Mouse (Mus musculus) yolk sac, embryonic 10.5 days (tissue): ENCODE measurements at regions not wholly inside any gene's neighbourhood (a gene's known extent, or its start where the extent isn't known, plus 50 kb on each side); places are given as distances from the start of the nearest gene placed in this dataset.

Source experiments
- DNase-seq: peaks from one replicate; pipeline ENCODE4 v3.0.0-alpha.2; 2017; ENCODE audit warnings: low spot score

DNA sequence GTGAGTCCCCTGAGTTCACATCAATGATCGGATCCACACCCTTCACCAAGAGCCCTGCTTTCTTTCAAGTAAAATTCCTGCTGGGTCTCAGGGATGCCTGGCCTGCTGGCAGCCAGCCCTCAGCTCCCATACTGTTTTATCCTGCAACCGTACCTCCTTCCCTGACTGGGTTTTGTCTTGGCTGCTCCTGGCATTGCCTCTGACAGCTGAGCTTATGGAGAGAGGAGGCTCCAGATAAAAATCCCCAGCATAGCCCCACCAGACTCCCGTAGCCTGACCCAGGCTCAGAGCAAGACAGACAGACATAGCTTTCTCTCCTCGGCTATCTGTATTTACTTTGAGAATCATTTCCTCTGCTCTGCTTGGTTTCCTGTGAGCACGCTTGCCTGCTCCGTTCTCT is 245.8 kb upstream of the Runx1 start:
- DNase-seq = peak; percentile 71

DNA sequence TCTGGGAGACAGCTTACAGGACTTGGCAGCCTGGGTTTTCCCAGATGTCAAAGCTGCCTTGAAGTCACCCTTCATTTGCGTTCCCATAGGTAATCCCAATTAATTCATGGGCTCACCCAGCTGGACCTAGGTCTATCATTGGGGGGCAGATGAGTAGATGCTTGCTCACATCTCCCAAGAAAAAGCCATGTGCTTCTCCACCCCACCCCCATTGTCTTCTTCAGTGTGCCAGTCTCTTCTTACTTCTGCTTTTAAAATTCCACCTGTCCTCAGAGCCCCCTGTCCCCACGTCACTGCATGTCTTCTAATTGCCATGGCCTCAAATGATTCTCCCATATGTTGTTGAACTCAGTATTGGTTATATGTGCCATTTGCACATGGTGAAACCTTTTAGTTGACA is 240.9 kb upstream of the Runx1 start:
- no peak for DNase-seq

DNA sequence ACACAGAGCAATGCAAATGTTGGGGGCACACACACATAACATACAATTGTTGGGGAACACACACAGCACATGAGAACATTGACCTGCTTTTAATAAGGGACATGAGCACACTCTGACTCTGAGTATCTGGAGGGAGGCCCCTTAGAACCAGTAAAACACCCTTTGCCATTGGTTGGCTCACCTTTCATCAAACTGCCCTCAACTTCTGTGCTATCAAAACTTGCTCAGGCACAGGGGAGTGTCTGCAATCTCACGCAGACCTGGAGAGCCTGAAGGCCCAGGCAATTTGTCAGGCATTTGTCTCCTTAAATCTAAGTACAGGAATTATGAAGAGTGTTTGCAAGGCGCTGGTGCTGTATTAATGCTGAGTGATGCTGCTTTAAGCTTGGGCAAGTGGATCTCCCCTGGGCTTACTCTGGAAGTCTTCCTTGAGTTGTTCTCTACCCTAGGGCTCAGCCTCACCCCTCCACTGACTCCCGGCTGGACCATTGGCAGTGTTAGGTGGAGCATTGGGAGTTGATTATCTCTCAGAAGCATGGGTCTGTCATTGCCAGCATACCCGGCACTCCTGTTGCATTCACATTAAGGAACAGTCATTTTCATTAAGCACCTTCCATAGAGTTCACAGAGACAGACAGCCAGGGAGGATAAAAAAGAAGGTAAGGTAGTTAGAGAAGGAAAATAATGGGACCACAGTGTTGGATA is 235.7 kb upstream of the Runx1 start:
- DNase-seq = no peak

DNA sequence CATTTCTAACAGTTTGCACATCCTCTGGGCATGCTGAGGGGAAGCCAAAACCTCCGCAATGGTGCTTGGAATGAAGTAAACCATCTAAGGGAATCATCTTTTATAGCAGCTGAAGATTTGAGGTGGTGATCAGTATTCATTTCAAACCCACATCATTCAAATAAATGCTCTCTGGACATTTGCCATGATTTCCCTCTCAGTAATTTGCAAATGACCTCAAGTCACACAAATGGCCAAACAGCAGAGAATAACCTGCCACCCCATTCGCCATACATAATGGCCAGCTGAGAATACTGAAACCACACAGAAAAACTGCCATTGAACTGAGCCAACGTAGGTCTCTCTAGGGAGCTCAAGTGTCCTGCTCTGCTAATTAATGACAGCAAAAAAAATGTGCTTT is 230.3 kb upstream of the Runx1 start:
- no peak for DNase-seq

DNA sequence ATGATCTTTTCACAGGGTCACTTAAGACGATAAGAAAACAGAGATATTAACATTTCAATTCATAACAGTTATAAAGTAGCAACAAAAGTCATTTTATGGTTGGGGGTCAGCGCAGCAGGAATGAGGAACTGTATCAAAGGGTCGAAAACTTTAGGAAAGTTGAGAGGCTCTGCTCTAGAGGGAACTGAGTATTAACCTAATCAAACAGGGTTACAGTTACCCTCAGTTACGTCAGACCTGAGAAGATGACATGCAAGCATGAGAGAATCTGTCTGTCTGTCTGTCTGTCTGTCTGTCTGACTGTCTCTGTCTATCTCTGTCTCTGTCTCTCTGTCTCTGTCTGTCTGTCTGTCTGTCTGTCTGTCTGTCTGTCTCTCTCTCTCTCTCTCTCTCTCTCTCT is 229.6 kb upstream of the Runx1 start:
- no peak for DNase-seq

DNA sequence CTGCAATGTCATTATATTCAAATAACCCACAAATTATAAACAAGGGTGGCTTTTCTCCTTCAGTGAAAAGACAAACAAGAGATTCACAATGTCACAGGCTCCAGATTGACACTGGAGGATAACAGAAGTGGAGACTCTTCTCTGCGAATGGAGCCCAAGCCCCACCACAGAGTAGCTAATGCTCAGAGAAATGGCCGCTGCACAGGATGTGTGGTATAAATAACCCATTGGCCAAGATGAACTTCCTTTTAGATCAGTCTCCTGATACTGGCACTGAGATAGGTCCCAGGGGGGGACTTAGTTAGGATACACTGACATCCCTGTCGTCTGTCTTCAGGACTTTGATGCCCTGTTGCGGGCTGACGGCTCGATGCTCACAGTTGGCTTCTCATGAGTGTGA is 225.3 kb upstream of the Runx1 start:
- DNase-seq = no peak

DNA sequence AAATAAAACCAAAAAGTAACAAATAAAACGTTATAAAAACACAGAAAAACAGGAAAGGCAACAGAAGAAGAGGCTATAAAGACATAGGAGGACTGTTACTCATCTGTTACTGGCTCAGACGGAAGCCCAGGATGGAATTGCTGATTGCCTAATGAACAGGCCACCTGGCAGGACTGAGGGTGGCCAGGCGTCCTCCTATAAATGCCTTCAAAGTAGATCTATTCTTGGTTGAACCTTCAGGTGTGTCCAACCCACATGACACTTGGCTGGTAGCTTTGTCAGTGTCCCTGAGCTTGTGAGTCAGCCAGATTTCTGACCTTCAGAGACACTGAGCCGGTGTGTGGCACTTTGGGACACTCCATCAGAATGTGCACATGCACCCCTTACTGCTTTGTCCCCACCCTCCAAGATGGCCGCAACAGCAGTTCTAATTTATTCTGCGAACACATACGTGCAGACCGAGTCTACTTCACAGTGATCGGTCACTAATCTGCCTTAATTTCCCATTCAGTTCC is 222.5 kb upstream of the Runx1 start:
- no peak for DNase-seq

DNA sequence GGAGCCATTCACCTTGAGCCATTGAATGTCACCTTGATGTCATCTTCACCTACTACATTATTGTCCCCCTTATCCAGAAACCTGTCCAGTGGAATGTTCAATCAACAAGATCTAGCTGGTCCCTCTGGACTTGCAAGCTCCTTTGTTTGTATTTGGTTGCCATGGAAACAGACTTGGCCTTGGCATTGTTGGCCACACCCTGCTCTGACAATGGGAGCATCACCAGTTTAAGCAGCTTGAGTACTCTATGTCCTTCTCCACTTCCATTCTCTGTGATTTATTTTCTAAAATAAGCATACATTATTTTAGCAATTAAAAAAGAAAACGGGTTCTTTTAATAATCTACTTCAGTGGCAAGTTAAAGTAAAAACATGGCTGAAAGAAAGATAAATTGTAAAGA is 221.6 kb upstream of the Runx1 start:
- no peak for DNase-seq

DNA sequence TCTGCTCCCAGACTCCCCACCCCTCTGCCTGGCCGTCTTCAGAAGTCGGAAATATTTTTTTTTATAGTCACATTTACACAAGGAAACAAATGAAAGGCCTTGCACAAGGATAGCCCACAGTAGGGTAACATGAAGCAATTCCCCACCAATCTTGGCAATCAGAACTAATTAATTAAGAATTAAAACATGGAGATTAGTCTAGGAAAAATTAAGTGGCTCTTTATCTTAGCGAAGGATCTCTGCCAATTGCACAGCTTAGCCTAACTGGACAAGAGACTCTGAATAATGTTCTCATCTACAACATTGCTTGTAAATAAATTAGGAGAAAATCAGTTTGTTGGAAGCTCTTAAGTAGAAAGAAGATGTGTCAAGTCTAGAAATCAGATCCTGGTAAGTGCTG is 220.3 kb upstream of the Runx1 start:
- no peak for DNase-seq

DNA sequence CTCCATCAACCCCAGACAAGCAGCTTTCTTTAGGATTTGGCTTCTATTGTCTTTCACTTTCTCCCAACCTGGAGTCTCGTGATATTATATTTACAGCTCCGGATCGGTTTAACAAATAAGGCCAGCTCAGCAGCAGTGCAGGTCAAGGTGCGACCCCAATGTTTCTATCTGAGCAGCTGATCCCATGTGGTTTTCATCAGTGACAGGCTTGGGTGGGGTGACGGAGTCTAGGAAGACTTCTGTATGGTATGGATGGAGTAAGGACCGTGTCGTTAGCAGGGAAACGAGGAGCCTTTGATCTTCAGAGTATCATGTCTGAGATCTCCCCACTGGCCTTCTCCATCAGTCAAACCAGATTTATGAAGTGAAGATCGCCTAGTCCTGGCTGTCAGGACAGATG is 217.4 kb upstream of the Runx1 start:
- DNase-seq = no peak

DNA sequence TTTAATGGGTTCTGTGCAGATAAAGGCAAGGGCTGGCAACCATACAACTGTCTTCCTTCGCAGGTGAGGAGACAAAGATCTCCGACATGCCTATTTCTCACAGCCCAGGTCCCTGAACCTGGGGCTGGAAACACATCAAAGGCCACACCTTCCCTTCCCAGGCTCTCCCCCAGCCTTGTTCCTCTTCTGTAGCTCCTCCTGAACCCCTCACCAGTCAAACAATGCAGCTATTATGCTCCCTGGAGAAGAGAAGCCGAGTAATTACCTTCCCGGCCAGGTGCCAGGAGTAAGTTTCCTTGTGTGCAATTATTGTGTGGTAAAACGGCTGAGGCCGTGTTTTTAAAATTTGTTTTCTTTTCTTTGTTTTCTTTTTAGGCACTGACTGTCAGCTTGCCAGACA is 217.0 kb upstream of the Runx1 start:
- no peak for DNase-seq

DNA sequence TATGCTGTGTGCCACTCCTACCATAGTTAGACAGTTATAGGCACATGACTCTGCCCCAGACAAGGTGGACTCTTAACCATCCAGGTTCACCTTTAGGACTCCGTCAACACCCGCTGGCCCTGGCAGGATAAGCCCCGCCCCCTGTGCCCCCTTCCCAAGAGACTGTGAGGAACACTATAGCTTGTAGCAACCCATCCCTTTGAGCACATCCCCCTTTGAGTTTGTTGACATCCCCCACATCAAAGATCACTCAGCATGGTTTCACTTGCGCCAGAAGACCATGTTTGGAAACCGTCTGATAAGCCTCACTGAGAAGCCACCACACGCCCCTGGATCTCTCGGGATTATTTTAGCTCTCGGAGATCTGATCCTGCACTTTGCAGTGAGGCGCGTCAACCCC is 216.5 kb upstream of the Runx1 start:
- DNase-seq = no peak

DNA sequence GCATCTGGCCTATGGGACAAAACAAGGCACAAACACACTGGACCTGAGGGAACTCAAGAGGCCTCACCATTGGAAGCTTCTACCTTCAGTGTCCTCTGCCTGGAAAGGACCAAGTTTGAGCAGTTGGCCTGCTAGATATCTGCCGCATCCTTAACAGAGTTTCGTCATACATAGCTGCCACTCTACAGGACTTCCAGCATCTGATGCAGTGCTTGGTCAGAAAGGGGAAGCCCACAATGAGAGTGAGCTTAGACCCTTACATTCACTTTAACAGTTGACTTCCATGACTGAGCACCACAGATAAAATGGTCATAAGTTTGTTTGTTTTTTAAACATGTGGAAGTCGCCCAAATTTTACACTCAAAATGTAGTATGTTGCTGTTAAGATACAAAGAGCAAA is 215.9 kb upstream of the Runx1 start:
- no peak for DNase-seq

DNA sequence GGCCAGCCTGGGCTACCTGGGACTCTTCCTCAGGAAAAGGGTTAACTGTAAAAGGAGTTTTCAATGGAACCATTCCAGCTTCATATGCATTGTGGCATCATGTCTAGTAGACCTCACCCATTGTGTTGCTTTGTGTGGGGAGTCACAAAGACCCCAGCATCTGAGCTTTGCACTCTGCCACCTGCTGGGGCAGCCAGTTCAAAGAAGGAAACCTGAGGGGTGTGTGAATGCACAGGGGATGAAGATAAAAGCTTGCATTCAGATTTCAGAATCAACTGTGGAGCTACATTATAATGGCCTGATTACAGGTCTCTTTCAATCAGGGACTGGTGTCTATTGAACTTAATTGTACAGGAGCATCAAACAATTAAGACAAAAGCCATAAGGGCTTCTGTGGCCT is 215.4 kb upstream of the Runx1 start:
- DNase-seq = no peak

DNA sequence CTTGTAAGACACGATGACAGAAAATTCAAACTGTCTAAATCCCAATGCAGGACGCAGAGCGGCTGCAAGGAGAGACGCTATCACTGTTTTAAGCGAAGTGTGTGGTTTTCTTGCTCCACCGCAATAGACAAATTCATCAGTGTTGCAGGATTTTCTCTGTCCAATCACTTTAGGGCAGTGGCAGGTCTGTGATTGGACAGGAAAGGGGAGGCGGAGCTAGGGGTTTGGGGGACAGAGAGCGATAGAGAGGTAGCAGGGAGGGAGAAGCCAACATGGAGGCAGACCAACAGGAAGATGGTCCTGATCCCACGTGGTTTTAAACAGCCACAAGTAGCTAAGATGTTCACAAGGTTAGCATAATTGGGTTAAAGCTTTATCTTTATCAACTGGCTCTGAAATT is 209.7 kb upstream of the Runx1 start:
- DNase-seq = no peak

DNA sequence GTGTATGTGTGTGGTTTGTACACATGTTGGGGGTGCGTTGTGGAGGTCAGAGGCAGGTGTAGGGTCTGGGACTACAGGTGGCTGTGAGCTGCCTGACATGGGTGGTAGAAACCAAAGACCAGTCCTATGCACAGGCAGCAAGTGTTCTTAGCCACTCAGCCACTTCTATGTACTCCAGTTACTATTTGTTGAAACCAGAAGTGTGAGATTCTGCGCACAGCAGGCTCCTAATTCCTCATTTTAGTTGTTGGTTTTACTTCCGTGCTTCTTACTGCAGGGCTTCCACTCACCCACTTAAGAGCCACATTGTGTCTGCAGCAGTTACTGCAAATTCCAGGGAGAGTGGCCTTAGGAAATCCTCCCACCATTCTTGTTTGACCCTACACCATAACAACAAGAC is 208.0 kb upstream of the Runx1 start:
- no peak for DNase-seq

DNA sequence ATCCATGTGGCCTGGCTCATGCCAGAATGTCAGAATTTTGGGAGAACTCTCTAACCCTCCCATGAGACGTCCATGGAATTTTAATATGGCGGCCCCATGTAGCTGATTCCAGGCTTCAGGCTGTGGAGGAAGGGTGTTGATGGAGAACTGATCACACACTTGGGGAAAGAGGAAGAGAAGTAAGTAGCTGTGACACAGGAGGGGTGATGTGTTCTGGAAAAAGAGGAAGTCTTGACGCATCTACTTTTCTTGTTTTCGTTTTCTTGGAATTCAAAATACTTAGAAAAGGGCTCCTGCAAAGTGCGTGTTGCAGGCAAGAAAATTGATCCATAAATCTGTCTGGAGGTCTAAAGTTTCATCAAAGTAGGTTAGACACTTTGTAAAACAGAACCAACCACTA is 205.7 kb upstream of the Runx1 start:
- DNase-seq = no peak

DNA sequence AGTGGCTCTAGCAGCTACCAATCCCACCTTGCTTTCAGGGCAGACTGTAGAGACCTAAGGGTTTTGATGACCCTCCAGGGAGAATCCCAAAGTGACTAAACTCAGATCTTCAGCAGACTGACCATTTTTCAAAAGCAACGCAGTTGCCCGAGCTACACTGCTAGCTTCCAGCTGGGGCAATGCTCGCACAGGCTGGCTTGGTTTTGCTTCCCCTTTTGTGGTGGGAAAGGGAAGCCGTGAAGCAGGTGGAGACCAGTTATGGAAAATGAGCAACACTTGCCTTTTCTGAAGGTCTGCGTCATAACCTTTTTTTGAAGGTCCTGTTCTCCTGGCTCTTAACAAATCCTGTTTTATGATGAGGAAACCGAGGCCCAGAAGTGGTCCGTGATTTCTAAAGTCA is 202.7 kb upstream of the Runx1 start:
- no peak for DNase-seq

DNA sequence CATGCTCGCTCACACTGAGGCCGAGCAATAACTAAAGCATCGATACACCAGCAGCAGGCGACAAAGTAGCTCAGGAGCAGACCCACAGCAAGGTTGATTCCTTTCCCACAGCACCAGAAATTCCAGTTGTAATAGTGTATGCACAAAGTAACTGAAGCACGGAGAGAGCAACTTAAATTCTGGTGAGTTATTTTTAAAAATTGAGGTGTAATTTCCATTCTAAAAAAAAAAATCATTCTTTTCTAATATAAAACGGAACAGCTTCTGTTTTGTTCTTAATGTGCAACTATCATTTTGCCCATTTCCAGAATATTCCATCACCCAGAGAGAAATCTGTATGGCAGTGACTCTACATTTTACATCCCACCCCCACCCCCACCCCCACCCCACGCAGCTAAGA is 202.1 kb upstream of the Runx1 start:
- no peak for DNase-seq

DNA sequence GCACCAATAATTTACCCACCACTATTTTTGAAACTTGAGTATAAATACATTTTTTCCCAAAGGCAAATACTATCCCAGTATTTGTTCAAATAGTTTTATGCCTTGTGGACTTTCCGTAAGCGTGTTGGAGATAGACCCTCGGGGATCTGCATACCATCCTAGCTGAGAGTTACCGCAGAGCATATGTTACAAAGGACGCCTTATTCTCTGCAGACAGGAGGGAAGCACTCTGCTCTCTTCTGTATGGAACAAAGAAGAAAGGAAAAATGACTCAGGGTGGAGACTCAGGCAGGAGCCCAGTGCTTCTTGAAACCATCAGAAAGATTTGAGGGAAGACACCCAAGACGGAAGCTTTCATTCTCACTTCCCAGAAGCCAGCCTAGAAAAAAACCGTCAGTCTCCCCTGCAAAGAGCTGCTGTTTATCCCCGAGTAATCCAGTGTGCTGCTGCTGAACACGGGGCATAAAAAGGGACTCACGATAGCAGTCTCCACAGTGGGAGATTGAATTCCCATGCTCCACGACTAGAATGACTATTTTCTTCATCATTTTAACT is 200.2 kb upstream of the Runx1 start:
- DNase-seq = no peak

DNA sequence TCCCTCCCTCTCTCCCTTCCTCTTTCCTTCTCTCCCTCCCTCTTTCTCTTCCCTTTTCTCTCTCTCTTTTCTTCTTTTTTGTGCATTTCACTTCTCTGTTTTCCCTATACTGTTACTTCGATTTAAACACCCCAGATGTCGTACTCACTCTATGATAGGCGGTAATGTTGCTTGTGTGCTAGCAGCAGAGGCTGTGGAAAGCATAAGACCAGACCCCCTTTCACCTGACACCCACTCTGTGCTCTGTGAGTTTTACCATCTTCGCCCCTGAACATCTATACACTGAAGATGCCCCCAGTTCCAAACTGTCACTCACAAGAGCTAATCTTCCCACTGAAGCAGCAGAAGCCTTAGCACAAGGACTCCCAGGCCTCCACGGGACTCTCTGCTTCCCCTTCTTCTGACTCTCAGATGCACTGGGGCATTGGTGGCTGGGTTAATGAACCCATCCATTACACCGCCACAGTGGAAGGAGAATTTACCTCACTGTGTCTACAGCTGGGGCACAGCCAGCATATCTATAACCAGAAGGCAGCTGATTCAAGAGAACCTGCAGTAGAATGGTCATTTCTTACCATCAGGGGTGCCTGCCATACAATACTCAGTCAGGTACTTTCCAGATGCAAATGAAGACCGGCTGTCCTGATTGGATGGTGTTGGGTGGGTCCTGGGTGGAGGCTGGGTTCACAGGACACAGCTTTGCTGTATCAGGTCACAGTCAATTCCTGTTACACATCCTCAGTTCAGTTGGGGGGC is 194.0 kb upstream of the Runx1 start:
- no peak for DNase-seq

DNA sequence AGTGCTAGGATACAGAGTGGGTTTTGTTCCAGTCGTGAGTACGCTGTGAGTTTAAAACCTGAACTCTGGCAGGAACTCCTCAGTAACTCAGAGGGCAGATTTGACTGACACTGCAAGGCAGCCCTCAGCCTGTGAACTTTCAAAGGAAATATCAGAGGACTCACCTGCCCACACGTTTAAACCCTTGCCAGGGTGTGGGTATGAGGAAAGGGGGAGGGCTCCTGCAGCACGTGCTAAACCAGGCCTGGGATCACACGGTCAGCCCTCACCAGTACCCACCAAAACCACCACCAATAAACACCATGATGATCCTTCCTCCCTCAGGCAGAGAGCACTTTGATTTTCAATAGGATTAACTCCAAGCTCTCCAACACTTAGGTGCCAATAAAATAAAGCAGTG is 192.8 kb upstream of the Runx1 start:
- DNase-seq = no peak

DNA sequence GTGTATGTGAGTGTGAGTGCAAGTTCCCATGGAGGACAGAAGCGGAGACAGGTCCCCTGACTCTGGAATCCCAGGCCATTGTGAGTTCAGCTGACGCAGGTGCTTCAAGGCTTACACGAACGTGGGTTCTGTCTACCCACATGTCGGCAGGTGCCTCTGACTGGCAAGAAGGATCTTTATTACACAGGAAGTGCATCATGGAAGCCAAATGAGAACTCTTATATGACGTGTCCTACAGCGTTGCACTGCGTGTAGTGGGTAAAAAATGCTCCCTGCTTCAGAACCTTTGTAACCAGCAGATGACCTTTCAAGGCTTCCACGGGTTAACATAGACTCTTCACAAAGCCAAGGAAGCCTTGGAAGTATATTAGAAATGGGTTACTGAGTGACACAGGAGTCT is 191.1 kb upstream of the Runx1 start:
- DNase-seq = no peak

DNA sequence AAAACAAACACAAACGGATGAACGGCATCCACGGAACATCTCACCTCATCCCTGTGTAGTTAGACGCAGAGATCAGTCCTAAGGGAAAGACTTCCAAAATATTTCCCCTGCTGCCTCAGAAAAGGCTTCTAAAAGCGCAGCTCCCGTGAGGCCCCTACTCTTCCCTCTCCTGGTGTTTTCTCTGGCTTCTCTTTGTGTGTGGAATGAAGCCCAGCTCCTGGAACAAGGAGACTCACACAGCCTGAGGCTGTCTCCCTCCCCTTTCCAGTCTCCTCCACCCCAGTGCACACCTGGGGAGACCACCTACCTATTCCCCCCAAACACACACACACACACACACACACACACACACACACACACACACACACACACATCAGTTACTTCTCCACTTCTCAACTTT is 189.7 kb upstream of the Runx1 start:
- no peak for DNase-seq
